Mouse (Mus musculus) stomach, embryonic 14.5 days (tissue): ENCODE data around the gene Rfc4. TPM values are rescaled to one million over a fixed set of nuclear protein-coding genes. Genes with fewer than 3 reads are reported as not detected.
"Not testable (repeated sequence)": the region's sequence is repeated elsewhere in the genome, so short reads cannot be mapped to it uniquely, and the experiment has no call there.

Experiments used
- ATAC-seq: fragments of 200-750 bp; cut with Nextera tagmentation; 2 replicates; pipeline ENCODE4 v1.8.0; 2017; ENCODE audit warnings: low read depth, moderate TSS enrichment; ENCODE audit not compliant: insufficient number of reproducible peaks, insufficient read depth, low FRiP score
- H3K27ac ChIP-seq: fragments of 300-500 bp; sonication (generic); 2 replicates; pipeline ENCODE4 v1.5.1; 2014; ENCODE audit warnings: mild to moderate bottlenecking, low read length, moderate library complexity, mixed read lengths
- H3K27me3 ChIP-seq: fragments of 300-500 bp; sonication (generic); 2 replicates; pipeline ENCODE4 v1.6.1; 2014; ENCODE audit warnings: low read length, control low read depth, mixed read lengths; ENCODE audit not compliant: control insufficient read depth, insufficient read depth
- H3K36me3 ChIP-seq: fragments of 300-500 bp; sonication (generic); 2 replicates; pipeline ENCODE4 v1.6.1; 2014; ENCODE audit warnings: mild to moderate bottlenecking, control low read depth, low read length, moderate library complexity, mixed read lengths; ENCODE audit not compliant: control insufficient read depth, insufficient read depth
- H3K4me1 ChIP-seq: fragments of 300-500 bp; sonication (generic); 2 replicates; pipeline ENCODE4 v1.6.1; 2014; ENCODE audit warnings: low read length, control low read depth, mixed read lengths; ENCODE audit not compliant: control insufficient read depth, insufficient read depth
- H3K4me2 ChIP-seq: fragments of 300-500 bp; sonication (generic); replicated peaks from 2 replicates; pipeline ENCODE4 v1.6.1; 2014; ENCODE audit warnings: low read depth, low read length, control low read depth
- H3K4me3 ChIP-seq: fragments of 300-500 bp; sonication (generic); 2 replicates; pipeline ENCODE4 v1.5.1; 2014; ENCODE audit warnings: low read depth, low read length, control low read depth
- H3K9ac ChIP-seq: fragments of 300-500 bp; sonication (generic); replicated peaks from 2 replicates; pipeline ENCODE4 v1.6.1; 2014; ENCODE audit warnings: low read depth, mild to moderate bottlenecking, control low read depth, low read length, moderate library complexity, mixed read lengths
- H3K9me3 ChIP-seq: fragments of 300-500 bp; sonication (generic); 2 replicates; pipeline ENCODE4 v1.6.1; 2016; ENCODE audit warnings: low read depth, low read length, control low read depth; ENCODE audit not compliant: control insufficient read depth
- WGBS: fragments of 180-500 bp; shearing (Covaris S2); extraction: QIAGEN DNeasy Blood & Tissue Kit; methylation state at CpG from one replicate; pipeline ENCODE4 v1.1.7; 2014; 5-methylcytosine and 5-hydroxymethylcytosine counted together
- polyA plus RNA-seq: library from polyadenylated mRNA; unstranded; fragments of >200 nt; fragmentation: Nextera tagmentation; extraction: Ambion mirVana; gene quantifications from 2 replicates; pipeline ENCODE4 v1.2.1, GENCODE M21; 2014

Gene Rfc4
- polyA plus RNA-seq, 1 experiment from 2014 or later = 121 TPM

DNA sequence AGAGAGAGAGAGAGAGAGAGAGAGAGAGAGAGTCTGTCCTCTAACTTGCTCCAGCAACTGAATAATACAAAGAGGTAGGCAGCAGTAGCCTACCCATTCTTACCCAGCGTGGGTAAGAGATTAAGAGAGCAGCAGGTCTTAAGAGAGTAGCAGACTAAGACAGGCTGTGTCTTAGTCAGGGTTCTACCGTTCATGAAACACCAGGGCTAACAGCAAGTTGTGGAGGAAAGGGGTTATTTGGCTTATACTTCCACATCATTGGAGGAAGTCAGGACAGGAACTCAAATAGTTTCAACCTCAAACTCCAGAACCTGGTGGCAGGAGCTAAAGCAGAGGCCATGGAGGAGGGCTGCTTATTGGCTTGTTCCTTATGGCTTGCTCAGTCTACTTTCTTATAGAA is 23.7 kb downstream of the Rfc4 start:
- Histone ChIP-seq H3K27ac (no peak overlapping the region), H3K4me1 (peaks cover 17% of the 10 kb centered on the region), H3K9ac (no peak overlapping the region), H3K4me2 (no peak overlapping the region), H3K36me3 (peaks cover 3% of the 10 kb centered on the region; the same call in 1 of the 2 replicates), H3K27me3 (no peaks in the 10 kb centered on the region), H3K9me3 (no peaks in the 10 kb centered on the region), H3K4me3 (no peak overlapping the region)
- WGBS = 73% methylated on average over 2 of the region's 2 CpGs
- ATAC-seq = no peak

DNA sequence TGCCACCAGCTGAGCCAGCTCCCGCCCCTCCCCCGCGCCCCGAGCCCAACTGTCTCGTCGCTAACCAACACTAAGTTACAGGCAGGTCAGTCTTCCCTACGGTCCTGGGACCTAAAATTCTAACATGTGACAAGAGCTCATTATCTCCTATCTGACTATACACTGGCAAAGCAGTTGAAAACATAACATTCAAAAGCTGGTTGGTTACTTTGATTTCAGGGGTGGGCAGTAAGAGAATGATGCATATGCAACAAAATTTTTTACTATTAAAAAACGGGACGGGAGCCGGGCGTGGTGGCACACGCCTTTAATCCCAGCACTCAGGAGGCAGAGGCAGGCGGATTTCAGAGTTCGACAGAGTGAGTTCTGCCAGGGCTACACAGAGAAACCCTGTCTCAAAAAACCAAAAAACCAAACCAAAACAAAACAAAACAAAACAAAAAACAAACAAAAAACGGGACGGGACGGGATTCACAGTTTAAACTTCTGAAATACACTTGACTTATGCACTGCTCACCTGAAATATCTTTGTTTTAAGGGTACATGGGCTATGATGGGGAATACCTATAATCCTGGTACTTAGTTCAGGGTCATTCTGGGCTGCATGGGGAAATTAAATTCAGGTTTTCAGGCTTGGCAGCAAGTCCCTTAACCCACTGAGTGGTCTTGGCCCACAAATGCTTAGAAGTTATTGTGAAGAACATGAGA is 24.3 kb downstream of the Rfc4 start:
- Histone ChIP-seq H3K9me3 (no peaks in the 10 kb centered on the region), H3K4me3 (peak overlapping the region; percentile 27), H3K36me3 (no peaks in the 10 kb centered on the region), H3K4me1 (peaks cover 17% of the 10 kb centered on the region), H3K9ac (0 out of 2 replicates have a peak overlapping the region, but pooled peaks have one; percentile 14), H3K27me3 (no peaks in the 10 kb centered on the region), H3K27ac (no peak overlapping the region), H3K4me2 (peak overlapping the region; percentile 49)
- WGBS = 36% methylated on average over 17 of the region's 17 CpGs
- ATAC-seq = no peak

DNA sequence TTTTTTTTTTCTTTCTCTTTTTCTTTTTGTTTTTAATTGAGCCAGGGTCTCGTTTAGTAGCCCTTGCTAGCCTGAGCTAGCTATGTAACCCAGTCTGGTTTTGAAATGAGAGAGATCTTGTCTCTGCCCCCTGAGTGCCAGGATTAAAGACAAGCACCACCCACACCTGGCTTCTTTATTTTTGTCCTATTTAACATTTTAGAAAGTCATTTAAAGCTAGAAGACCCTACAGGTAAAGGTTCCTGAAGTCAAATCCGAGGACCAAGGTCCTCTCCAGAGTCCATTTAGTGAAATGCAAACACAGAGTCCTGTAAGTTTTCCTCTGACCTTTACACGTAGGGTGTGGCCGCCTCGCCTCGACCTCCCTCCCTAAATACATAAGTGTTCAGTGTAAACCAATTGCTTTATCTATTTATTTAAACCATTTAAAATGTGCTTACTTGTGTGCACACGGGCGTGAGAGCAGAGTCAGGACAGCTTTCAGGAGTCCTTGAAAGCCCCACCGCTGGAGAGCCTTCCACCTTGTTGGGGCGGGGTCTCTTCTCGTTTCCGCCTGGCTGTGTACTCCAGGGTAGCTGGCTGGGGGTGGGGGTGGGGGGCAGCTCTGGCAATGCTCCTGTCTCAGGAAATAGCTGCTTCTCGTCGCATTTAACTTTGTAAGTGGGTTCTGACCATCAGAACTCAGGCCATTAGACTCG is 25.0 kb downstream of the Rfc4 start:
- H3K9me3 ChIP-seq = no peaks in the 10 kb centered on the region
- peak overlapping the region; percentile 27 for H3K4me3 ChIP-seq
- H3K4me1 ChIP-seq = peaks cover 17% of the 10 kb centered on the region
- H3K36me3 ChIP-seq = no peaks in the 10 kb centered on the region
- H3K4me2 ChIP-seq = peak overlapping the region; percentile 49
- ATAC-seq = peak; percentile 54; the same call in 1 of the 2 replicates
- H3K27me3 ChIP-seq = no peaks in the 10 kb centered on the region
- H3K27ac ChIP-seq = no peak overlapping the region
- 0 out of 2 replicates have a peak overlapping the region, but pooled peaks have one; percentile 14 for H3K9ac ChIP-seq
- WGBS = 12% methylated on average over 15 of the region's 15 CpGs

DNA sequence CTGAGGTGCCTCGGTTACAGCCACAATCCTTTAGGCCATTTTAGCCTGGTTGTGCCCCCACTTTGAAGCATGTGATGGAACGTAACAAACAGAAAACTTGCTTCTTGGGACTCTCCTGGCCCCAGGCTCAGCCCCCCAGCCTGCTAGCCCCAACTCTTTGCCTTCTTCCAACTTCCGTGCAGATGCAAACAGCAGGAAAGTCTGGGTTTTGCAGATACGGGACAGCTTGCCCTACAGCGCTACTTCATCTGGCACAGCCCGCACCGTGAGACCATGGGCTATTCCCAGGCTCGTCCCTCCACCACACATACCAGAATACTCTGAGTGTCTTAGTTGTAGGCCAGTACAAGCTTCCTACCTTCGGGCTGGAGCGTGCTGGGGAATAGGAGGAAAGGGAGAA is 26.9 kb downstream of the Rfc4 start:
- Histone ChIP-seq H3K4me2 (peak overlapping the region; percentile 63), H3K4me1 (peaks cover 17% of the 10 kb centered on the region), H3K4me3 (peak overlapping the region; percentile 33), H3K27ac (no peak overlapping the region), H3K9ac (peak overlapping the region; percentile 25; the same call in 1 of the 2 replicates), H3K27me3 (no peaks in the 10 kb centered on the region), H3K9me3 (no peaks in the 10 kb centered on the region), H3K36me3 (no peaks in the 10 kb centered on the region)
- 19% methylated on average over 10 of the region's 10 CpGs for WGBS
- no peak for ATAC-seq

DNA sequence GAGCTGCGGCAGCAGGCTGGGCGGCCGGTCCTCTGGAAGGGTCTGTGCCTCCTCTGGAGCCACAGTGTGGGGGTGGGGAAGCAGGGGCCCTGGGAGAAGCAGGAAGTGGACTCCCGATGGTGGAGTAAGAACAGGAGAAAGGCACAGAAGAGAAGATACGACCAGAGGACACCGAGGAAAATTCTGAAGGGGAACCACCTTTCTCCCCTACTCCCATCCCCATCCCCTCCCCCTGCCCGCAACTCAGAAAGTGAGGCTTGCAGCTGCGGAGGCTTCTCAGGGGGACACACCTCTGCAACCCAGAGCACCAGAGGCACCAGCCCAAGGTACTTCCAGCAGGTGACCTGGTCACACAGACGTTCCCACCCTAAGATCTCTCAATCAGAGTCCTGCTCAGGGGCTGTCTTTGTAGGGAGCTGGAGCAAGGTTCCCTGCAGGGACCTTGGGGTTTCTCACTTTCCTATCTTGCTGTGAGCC is 27.4 kb downstream of the Rfc4 start:
- peak overlapping the region; percentile 33 for H3K4me3 ChIP-seq
- H3K36me3 ChIP-seq = no peaks in the 10 kb centered on the region
- H3K27me3 ChIP-seq = no peaks in the 10 kb centered on the region
- H3K4me2 ChIP-seq = peak overlapping the region; percentile 63
- H3K27ac ChIP-seq = 0 out of 2 replicates have a peak overlapping the region, but pooled peaks have one; percentile 15
- WGBS = 3% methylated on average over 9 of the region's 9 CpGs
- no peak; the same call in 1 of the 2 replicates for ATAC-seq
- no peaks in the 10 kb centered on the region for H3K9me3 ChIP-seq
- peaks cover 17% of the 10 kb centered on the region for H3K4me1 ChIP-seq
- H3K9ac ChIP-seq = peak overlapping the region; percentile 25; the same call in 1 of the 2 replicates

DNA sequence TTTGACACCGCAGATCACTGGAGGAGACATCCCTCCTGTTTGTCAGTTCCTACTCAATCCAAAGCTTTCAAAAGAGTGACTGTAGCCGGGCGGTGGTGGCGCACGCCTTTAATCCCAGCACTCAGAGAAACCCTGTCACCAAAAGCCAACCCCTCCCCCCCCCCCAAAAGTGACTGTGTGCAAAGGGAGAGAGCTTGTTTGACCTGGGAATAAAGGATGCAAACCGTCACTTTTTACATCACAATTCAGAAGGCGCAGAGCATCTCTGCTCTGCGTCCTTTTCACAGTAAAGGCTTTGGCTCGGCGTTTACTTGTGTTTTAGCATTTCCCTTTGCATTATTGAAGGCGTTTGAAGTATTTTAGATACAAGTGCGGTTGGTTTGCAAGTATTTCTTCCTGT is 27.9 kb downstream of the Rfc4 start:
- H3K9ac ChIP-seq = 0 out of 2 replicates have a peak overlapping the region, but pooled peaks have one; percentile 25
- ATAC-seq = no peak
- no peaks in the 10 kb centered on the region for H3K27me3 ChIP-seq
- peak overlapping the region; percentile 63 for H3K4me2 ChIP-seq
- peaks cover 17% of the 10 kb centered on the region for H3K4me1 ChIP-seq
- 8% methylated on average over 12 of the region's 12 CpGs for WGBS
- peak overlapping the region; percentile 33 for H3K4me3 ChIP-seq
- no peaks in the 10 kb centered on the region for H3K36me3 ChIP-seq
- no peaks in the 10 kb centered on the region for H3K9me3 ChIP-seq
- H3K27ac ChIP-seq = no peak overlapping the region

DNA sequence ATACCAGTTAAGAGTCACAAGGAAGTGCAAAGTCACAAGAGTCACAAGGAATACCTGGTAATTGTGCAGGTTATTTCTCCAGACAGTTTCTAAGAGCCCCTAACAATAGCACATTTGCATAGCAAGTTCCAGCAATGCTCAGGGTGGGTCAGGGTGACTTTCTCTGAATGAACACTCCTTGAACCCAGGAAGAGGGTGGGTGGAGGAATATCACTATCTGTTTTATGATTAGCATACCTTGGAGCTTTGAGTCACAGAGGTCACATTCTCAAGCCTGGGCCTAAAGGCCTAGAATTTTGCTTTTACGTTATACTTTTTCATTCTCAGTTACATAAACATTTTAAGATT is 29.5 kb downstream of the Rfc4 start:
- H3K4me2 ChIP-seq, H3K36me3 ChIP-seq, H3K27me3 ChIP-seq, H3K9me3 ChIP-seq, H3K4me3 ChIP-seq, ATAC-seq, H3K27ac ChIP-seq, H3K9ac ChIP-seq: not testable (repeated sequence)
- H3K4me1 ChIP-seq = peaks cover 16% of the 10 kb centered on the region
- 95% methylated on average over 1 of the region's 1 CpGs for WGBS

DNA sequence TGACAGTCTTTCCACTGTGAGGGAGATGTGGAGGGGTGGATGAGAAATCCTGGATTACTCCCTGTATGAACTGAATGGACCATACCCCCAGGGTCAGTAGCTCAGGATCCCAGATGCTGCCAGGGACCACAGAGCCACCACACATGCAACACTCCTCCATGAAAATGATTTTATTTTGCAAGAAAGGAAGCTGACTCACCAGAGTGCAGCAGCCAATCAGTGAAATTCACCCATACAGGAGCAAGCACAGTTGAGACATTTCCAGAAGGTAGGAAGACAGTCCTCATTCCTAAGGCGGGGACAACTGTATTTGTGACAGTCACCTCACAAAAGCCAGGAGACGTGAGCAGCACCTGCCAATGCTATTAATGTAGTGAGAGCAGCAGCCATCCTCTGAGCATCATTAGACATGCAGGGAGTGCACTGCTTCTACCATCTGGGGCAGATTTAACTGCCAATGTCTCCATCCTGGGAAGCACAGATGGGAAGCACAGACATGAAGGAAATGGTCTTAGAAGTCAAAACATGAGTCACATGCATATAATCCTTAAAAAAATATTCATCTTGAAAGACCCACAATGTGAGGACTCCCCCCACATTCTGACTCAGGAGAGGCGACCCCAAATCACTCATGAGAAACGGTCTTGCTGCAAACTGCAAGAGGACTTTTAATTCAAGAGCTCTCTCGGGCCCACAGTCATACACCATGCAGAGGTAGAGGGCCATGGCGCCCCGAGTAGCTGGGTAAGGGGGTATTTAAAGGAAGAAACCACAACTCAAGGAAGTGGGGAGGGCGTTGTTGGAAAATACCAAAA is 30.0 kb downstream of the Rfc4 start:
- not testable (repeated sequence) for ATAC-seq, H3K9me3 ChIP-seq, H3K27me3 ChIP-seq, H3K4me2 ChIP-seq, H3K9ac ChIP-seq, H3K27ac ChIP-seq, H3K4me3 ChIP-seq, H3K36me3 ChIP-seq
- H3K4me1 ChIP-seq = peaks cover 11% of the 10 kb centered on the region
- 86% methylated on average over 8 of the region's 8 CpGs for WGBS
